Mouse (Mus musculus) forebrain, embryonic 12.5 days (tissue): ENCODE results near the gene Foxc1. TPM values are rescaled to one million over a fixed set of nuclear protein-coding genes. Genes with fewer than 3 reads are reported as not detected.

Experiments used
- polyA plus RNA-seq: library from polyadenylated mRNA; unstranded; fragments of >200 nt; fragmentation: Nextera tagmentation; extraction: Ambion mirVana; gene quantifications from 2 replicates; pipeline ENCODE4 v1.2.1, GENCODE M21; 2016

Foxc1 gene
- polyA plus RNA-seq, 1 experiment from 2014 or later, result 5.0 TPM

Other genes starting within 250 kb of the Foxc1 start
- gene A530084C06Rik, start 247.3 kb upstream of the Foxc1 start, polyA plus RNA-seq, result not detected in 2 replicates
- 3.4 and 4.6 TPM in 2 replicates for gene Foxf2, start 180.8 kb upstream of the Foxc1 start, polyA plus RNA-seq